Mouse (Mus musculus) right cerebral cortex, adult 2 months (tissue): Measurements from ENCODE around the gene Slc9a6.

Experiments used
- DNase-seq, 2 experiments: peaks; one replicate each; pipeline ENCODE4 v3.0.0; 2021 to 2022; ENCODE audit warnings: low spot score in 2 of 2

The Slc9a6 gene

GRCm38 (mm10) chrX:56609623-56610317 is at the start of gene Slc9a6:
TSS of gene Slc9a6 (plus strand) at chrX:56609757.
- DNase-seq, result peak; percentile 33 to 65

DNA sequence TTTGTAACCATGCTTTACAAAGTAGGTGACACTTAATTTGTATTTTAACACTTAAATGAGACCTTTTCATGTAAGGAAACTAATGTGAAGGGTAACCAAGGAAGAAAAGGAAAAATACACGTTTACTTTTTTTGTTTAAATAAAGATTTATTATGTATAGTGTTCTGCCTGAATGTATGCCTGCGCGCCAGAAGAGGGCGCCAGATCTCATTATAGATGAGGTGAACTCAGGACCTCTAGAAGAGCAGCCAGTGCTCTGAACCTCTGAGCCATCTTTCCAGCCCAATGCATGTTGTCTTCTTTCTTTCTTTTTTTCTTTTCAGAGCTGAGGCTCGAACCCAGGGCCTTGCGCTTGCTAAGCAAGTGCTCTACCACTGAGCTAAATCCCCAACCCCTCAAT is 37.1 kb upstream of the Slc9a6 start:
- DNase-seq, result no peak

GRCm38 (mm10) chrX:56578200-56578599 is 31.4 kb upstream of the Slc9a6 start:
- no peak for DNase-seq

DNA sequence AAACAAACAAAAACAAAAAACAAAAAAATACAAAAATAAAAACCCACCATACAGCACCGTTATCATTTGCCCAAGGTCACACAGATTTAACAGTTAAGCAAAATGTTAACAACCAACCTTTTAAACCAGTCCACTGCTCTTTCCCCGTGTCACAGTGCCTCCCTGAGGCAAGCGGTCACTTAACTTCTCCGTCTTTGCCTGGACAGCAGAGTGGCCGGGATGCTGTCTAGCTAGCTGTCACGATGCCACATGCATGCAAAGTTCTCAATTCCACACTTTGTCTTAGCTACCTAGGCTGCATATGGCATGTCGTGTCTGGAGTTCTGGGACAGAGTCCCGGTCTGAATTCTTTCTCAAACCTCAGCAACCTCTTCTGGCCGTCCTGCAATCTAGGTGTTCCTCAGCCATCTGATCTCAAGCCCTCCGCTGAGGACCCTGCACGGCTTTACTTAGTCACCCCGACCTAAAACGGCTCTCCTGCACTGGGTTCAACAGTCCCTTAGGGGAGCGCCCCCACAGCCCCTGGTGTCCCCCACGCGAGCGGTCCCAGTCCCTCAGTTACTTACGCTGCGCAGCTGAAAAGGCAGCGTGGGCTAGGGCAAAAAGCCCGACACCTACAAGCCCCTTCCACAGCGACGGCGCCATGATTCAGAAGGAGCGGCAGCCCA is 12.2 kb upstream of the Slc9a6 start:
- peak in 1 of 2 experiments; percentile 5 for DNase-seq

- DNase-seq, result peak; percentile 88 to 90
Measured at GRCm38 (mm10) chrX:56597887-56598640, 11.5 kb upstream of the Slc9a6 start, which contains the start of gene Mmgt1. TSS of gene Mmgt1 (minus strand) at chrX:56598069.

DNA sequence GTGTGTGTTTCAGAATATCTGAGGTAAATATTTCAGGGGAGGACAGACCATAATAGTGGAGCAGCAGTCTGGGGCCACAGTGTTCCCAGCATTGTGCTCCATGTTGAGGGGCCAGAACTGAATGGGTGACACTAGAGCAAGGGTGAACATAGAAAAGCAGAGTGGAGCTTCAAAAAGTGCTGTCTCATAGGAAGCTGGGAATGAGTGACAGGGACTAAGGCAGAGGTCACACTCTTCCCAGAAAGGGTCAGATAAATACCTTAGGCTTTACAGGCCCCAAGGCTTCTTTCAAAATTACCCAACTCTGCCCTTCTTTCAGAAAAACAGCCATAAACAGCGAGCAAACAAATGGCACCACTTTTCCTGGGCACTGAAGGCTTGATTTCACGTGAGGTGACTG is 3.0 kb upstream of the Slc9a6 start:
- DNase-seq, result no peak

- no peak for DNase-seq
Measured at GRCm38 (mm10) chrX:56607032-56607710, 2.4 kb upstream of the Slc9a6 start.

DNA sequence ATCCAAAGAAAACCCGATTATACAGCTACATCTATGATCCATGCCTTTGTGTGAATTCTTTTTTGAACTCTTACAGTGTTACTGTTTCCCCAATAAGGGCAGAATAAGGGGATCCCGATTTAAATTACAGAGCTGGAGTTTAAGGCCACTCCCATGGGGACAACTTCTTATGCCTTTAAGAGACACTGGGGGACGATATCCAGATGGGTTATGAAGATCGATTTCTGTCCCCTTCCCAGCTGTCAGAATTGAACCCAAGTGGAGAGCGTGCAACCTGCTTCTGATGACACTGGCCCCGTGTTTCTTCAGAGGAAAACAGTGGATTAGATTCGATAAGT is 303 bp upstream of the Slc9a6 start:
- DNase-seq, result no peak

DNA sequence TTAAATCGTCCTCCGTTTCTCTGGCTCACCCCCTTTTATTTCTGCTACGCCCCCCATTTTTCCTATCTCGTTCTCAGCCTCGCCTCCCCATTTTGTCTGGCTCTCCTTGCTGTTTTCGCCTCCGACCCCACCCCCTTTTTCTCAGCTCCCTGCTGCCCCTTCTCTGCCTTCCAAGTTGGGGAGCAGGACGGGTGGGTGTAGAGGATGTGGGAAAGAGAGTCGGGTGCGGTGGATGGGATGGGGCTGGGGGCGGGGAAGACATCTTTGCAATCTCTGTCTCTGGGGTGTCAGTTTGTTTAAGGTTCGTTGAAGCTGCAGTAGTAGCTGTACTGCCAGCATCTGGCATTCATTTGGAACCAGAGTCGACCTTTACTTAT is 749 bp downstream of the Slc9a6 start:
- peak; percentile 6 to 15 for DNase-seq

DNA sequence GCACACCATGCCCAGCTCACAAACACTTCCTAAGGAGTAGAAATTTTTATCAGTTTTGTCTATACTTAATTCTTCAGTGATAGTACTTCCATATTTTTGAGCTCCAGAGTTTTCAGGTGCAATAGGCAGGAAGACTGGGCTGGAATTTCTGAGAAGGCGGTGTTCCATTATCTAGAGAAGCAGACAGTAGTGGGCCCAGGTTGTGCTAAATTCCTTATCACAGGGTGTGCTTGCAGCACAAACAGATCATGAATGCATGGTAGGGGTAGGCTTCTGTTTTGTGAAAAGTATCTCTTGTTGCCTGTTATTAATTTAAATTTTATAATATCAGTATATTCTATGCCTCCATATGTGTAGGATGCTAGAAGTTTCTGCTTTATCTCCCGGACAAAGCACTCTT is 5.7 kb downstream of the Slc9a6 start:
- DNase-seq, result no peak

- DNase-seq, result no peak
Measured at GRCm38 (mm10) chrX:56636185-56636584, 26.6 kb downstream of the Slc9a6 start.

GRCm38 (mm10) chrX:56640066-56640465 is 30.5 kb downstream of the Slc9a6 start:
- DNase-seq, result no peak

GRCm38 (mm10) chrX:56649549-56650354 is 40.2 kb downstream of the Slc9a6 start:
- no peak for DNase-seq

GRCm38 (mm10) chrX:56650355-56650652 is 40.7 kb downstream of the Slc9a6 start:
- DNase-seq, result no peak

DNA sequence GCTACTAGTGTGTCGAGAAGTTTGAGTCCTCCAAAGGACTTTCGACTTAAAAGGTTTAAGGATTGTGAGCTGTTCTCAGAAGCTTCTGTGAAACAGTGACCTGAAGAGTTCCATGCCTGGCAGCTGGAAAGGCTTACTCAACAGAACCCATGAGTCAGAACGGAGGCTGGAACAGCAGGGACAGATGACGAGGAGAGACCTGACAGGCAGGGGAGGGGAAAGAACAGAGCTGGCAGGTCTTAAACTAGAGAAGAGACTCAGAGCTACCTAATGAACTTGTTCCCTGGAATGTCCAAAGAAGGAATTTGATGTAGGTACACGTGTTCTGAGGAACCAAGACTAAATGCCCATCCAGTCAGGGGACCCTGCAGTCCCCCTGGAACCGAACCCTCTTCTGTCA is 41.3 kb downstream of the Slc9a6 start:
- peak in 1 of 2 experiments; percentile 16 for DNase-seq

DNA sequence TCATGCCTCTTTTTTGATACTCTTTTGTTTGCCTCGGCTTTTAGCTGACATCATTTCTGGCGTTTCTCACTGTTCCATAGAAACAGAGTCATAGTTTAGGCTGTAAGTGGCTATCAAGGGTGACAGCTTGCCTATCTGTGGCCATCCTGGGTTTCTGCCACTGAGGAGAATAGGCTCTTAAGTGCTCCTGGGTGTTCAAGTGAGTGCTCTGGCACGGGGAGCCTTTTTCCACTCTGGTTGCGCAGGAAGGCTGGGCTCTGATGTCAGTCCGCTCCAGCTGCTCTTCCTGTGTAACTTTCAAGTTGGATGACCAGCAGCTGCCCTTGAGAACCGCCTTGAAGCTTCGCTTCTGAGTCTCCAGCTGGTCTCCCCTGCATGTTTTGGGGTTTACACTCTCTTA is 42.2 kb downstream of the Slc9a6 start:
- DNase-seq, result no peak

GRCm38 (mm10) chrX:56655686-56656085 is 46.1 kb downstream of the Slc9a6 start:
- DNase-seq, result no peak

DNA sequence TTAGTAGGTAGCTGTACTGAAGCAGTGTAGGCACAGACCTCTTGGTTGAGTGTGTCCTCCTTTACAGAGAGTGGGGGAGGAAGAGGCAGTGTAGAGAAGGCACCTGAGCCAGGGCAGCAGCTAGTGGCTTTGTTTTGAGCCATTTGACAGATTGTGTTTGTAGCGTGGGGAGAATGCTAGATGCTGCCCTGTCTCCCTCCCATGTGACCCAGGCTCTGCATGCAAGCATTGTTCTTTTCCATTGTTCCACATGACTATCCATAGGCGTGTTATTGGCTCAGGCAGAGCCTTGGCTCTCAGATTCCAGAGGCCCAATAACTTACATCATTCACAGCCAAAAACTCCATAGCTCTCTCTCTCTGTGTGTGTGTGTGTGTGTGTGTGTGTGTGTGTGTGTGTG is 49.7 kb downstream of the Slc9a6 start:
- no peak for DNase-seq

DNA sequence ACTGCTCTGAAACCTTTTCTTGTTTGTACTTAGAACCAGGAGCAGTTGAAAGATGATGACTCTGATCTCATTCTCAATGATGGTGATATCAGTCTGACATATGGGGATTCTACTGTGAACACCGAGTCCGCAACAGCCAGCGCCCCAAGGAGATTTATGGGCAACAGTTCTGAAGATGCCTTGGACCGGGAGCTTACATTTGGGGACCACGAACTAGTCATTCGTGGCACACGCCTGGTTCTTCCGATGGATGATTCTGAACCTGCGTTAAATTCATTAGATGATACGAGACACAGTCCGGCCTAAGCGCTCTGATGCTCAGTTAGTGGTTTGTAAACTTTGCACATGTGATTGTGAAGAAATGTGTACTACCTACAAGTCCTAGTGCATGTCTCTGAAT is 51.6 kb downstream of the Slc9a6 start:
- DNase-seq, result no peak

- DNase-seq, result no peak
Measured at GRCm38 (mm10) chrX:56662316-56662715, 52.8 kb downstream of the Slc9a6 start.

DNA sequence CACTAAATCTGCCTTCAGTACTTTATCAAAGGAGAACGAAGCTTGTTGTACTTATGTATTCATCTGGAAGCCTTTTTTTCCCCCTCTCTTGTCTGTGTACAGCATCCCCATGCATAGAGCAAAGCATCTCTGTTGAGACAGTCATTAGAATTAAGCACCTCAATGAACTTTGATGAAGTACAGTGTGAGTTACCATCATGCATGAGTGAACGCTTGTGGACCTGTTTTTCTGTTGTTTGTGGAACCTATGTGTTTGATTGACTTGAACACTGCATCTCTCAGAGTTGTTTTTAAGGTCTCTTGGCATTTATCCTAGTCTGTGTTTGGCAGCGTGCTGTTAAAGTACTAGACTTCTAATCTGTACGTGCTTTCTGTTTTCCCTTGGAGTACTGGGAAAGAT is 53.8 kb downstream of the Slc9a6 start:
- DNase-seq, result no peak
